Mouse (Mus musculus) liver, embryonic 11.5 days (tissue): Measurements from ENCODE around the gene Arfgap3. TPM values are rescaled to one million over a fixed set of nuclear protein-coding genes. Genes with fewer than 3 reads are reported as not detected.
"Not testable (repeated sequence)": the region's sequence is repeated elsewhere in the genome, so short reads cannot be mapped to it uniquely, and the experiment has no call there.

ENCODE experiments used
- ATAC-seq: fragments of 200-750 bp; cut with Nextera tagmentation; replicated peaks from 2 replicates; pipeline ENCODE4 v1.8.0; 2017; ENCODE audit warnings: moderate number of reproducible peaks, mild to moderate bottlenecking, moderate TSS enrichment, moderate library complexity; ENCODE audit not compliant: low FRiP score
- DNase-seq: peaks from one replicate; pipeline ENCODE4 v3.0.0-alpha.2; 2017; ENCODE audit warnings: low spot score
- H3K27ac ChIP-seq: fragments of 300-500 bp; sonication (generic); 2 replicates; pipeline ENCODE4 v1.5.1; 2014; ENCODE audit warnings: mild to moderate bottlenecking, low read depth, low read length, control low read depth
- H3K27me3 ChIP-seq: fragments of 300-500 bp; sonication (generic); replicated peaks from 2 replicates; pipeline ENCODE4 v1.6.1; 2014; ENCODE audit warnings: low read length, mixed read lengths; ENCODE audit not compliant: control insufficient read depth, insufficient read depth
- H3K36me3 ChIP-seq: fragments of 300-500 bp; sonication (generic); 2 replicates; pipeline ENCODE4 v1.6.1; 2014; ENCODE audit warnings: mild to moderate bottlenecking, low read length, moderate library complexity, mixed read lengths; ENCODE audit not compliant: control insufficient read depth, insufficient read depth
- H3K4me1 ChIP-seq: fragments of 300-500 bp; sonication (generic); replicated peaks from 2 replicates; pipeline ENCODE4 v1.6.1; 2014; ENCODE audit warnings: low read length, mixed read lengths; ENCODE audit not compliant: control insufficient read depth, insufficient read depth
- H3K4me2 ChIP-seq: fragments of 300-500 bp; sonication (generic); 2 replicates; pipeline ENCODE4 v1.6.1; 2014; ENCODE audit warnings: mild to moderate bottlenecking, control low read depth, moderate library complexity
- H3K4me3 ChIP-seq: fragments of 300-500 bp; sonication (generic); 2 replicates; pipeline ENCODE4 v1.5.1; 2014; ENCODE audit warnings: low read depth, low read length, control low read depth
- H3K9ac ChIP-seq: fragments of 300-500 bp; sonication (generic); 2 replicates; pipeline ENCODE4 v1.6.1; 2014; ENCODE audit warnings: low read depth, low read length, control low read depth
- H3K9me3 ChIP-seq: fragments of 300-500 bp; sonication (generic); 2 replicates; pipeline ENCODE4 v1.6.1; 2016; ENCODE audit warnings: low read length, inconsistent platforms, mixed read lengths; ENCODE audit not compliant: control insufficient read depth
- WGBS: fragments of 180-500 bp; shearing (Covaris S2); extraction: QIAGEN DNeasy Blood & Tissue Kit; methylation state at CpG from one replicate; pipeline ENCODE4 v1.1.7; 2014; 5-methylcytosine and 5-hydroxymethylcytosine counted together
- polyA plus RNA-seq: library from polyadenylated mRNA; unstranded; fragments of >200 nt; fragmentation: Nextera tagmentation; extraction: Ambion mirVana; gene quantifications from 2 replicates; pipeline ENCODE4 v1.2.1, GENCODE M21; 2014

Arfgap3 gene
- polyA plus RNA-seq, 1 experiment from 2014 or later, result 26.3 TPM

DNA sequence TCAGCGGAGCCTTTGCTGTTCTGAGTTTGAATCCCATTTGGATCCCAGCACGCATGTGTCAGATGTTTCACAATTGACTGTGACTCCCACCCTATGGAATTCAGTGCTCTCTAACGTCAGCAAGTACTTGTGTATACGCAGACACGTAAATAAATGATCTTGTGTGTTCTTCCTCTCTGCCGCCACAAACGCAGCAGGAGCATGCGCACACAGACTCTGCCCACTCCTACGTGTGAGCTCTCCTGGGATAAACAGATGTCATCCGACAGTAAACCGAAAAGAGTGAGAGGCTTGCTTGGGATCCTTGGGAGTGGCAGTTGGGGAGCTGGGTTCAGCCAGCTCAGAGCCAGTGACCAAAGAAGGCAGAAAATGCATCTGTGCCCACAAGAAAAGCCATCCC, 68.7 kb downstream of the Arfgap3 start:
- ATAC-seq, result no peak
- no peaks in the 10 kb centered on the region for H3K9me3 ChIP-seq

DNA sequence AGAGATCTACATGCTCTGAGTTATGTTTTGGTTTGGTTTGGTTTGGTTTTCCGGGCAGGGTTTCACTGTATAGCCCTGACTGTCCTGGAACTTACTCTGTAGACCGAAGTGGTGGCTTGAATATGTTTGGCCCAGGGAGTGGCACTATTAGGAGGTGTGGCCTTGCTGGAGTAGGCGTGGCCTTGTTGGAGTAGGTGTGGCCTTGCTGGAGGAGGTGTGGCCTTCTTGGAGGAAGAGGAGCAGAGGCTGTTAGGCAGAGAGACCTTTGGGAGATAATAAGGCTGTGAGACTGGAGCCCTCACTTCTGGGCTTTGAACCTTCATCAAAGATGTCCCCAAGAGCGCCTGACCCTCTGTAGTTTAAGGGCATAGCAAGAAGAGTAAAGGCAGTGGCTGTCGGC, 71.5 kb downstream of the Arfgap3 start:
- Histone ChIP-seq H3K4me3 (no peak overlapping the region), H3K27me3 (no peaks in the 10 kb centered on the region), H3K36me3 (no peaks in the 10 kb centered on the region), H3K4me1 (no peaks in the 10 kb centered on the region), H3K4me2 (no peak overlapping the region), H3K27ac (no peak overlapping the region), H3K9me3 (no peaks in the 10 kb centered on the region), H3K9ac (no peak overlapping the region)
- DNase-seq, result no peak
- no peak for ATAC-seq
- WGBS, result 80% methylated on average over 5 of the region's 5 CpGs

More for the DNA sequence above, 68.7 kb downstream of the Arfgap3 start:
- Histone ChIP-seq H3K27ac (no peak overlapping the region), H3K9ac (no peak overlapping the region), H3K4me3 (no peak overlapping the region), H3K4me2 (no peak overlapping the region), H3K4me1 (no peaks in the 10 kb centered on the region), H3K36me3 (no peaks in the 10 kb centered on the region), H3K27me3 (no peaks in the 10 kb centered on the region)
- DNase-seq, result no peak
- WGBS, result 63% methylated on average over 11 of the region's 11 CpGs

DNA sequence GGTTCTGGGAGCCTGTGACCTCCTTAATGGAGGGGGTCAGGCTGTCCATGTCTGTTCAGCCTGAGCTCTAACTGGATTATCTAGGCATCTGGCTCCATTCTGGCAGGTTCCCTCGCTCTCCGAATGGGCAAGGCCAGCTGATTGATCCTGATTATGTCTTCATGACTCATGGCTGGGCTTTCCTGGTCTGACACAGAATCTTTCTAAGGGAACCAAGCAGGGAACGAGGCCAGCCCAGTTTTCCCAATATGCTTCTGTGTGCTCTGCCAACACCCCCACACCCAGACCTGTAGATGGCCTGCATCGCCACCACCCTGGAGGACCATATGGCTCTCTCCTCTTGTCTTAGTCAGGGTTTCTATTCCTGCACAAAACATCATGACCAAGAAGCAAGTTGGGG, 72.6 kb downstream of the Arfgap3 start:
- H3K4me1 ChIP-seq, result no peaks in the 10 kb centered on the region
- no peak overlapping the region for H3K4me2 ChIP-seq
- WGBS, result 80% methylated on average over 4 of the region's 4 CpGs
- H3K9ac ChIP-seq, result no peak overlapping the region
- H3K4me3 ChIP-seq, result no peak overlapping the region
- no peaks in the 10 kb centered on the region for H3K9me3 ChIP-seq
- no peaks in the 10 kb centered on the region for H3K36me3 ChIP-seq
- H3K27ac ChIP-seq, result no peak overlapping the region
- no peak for ATAC-seq
- H3K27me3 ChIP-seq, result no peaks in the 10 kb centered on the region
- no peak for DNase-seq

DNA sequence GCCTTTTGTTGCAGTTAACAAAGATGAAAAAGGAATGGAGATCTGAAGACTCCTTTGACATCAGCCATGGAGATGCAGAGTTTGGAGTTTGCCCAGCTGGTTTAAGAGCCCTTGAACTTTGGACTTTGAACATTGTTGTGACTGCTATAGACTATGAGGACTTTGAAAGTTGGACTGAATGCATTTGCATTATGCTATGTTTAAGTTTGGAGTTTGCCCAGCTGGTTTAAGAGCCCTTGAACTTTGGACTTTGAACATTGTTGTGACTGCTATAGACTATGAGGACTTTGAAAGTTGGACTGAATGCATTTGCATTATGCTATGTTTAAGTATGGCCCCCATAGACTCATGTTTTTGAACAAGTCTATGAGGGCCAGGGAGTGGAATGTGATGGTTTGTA, 75.8 kb downstream of the Arfgap3 start:
- ATAC-seq, DNase-seq, H3K27me3 ChIP-seq, H3K36me3 ChIP-seq, H3K9me3 ChIP-seq, H3K4me2 ChIP-seq, H3K4me3 ChIP-seq, H3K9ac ChIP-seq, H3K27ac ChIP-seq, H3K4me1 ChIP-seq: not testable (repeated sequence)

DNA sequence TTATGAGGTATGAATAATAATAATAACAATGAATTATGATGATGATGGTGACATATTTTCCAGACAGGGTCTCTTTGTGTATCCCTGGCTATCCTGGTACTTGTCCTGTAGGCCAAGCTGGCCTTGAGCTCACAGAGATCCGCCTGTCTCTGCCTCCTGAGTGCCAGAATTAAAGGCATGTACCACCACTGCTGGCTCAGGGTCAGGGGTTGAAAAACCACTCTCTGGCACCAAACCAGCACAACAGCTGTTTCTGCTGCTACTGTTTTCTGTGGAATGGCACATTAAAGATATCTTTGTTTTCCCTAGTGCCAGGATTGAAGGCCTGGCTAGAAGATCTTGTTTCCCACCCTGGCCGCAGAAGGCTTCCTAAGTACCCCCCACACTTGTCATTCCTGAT, 77.0 kb downstream of the Arfgap3 start:
- DNase-seq (no peak), ATAC-seq (no peak)
- Histone ChIP-seq H3K4me3 (no peak overlapping the region), H3K9ac (no peak overlapping the region), H3K27ac (no peak overlapping the region), H3K9me3 (no peaks in the 10 kb centered on the region), H3K27me3 (no peaks in the 10 kb centered on the region), H3K4me2 (no peak overlapping the region), H3K36me3 (no peaks in the 10 kb centered on the region), H3K4me1 (no peaks in the 10 kb centered on the region)
- 74% methylated on average over 2 of the region's 2 CpGs for WGBS

GRCm38 (mm10) chr15:83271221-83271620, 78.8 kb downstream of the Arfgap3 start:
- not testable (repeated sequence) for H3K27me3 ChIP-seq, H3K4me2 ChIP-seq, H3K27ac ChIP-seq, DNase-seq, H3K36me3 ChIP-seq, H3K9me3 ChIP-seq, H3K4me1 ChIP-seq, H3K4me3 ChIP-seq, ATAC-seq, H3K9ac ChIP-seq
- WGBS, result 26% methylated on average over 9 of the region's 9 CpGs

DNA sequence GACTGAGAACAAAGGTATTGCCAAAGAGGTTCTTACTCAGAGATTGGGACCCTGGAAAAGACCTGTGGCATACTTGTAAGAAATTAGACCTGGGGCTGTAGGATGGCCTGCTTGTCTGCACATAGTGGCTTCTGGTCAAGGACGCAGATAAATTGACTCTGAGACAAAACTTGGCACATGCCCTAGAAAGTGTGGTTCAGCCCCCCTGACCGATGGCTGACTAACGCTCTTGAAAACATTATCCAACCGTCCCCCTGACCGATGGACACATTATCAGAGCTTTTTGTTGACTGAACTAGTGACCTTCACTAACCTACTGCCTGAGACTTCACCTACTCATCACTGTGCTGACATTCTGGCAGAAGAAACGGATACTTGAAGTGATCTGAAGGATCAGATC, 80.1 kb downstream of the Arfgap3 start:
- not testable (repeated sequence) for H3K36me3 ChIP-seq, H3K4me1 ChIP-seq, DNase-seq, H3K4me2 ChIP-seq, H3K9ac ChIP-seq, H3K9me3 ChIP-seq, H3K4me3 ChIP-seq, ATAC-seq, H3K27me3 ChIP-seq, H3K27ac ChIP-seq
- 60% methylated on average over 6 of the region's 6 CpGs for WGBS

GRCm38 (mm10) chr15:83268428-83268827, 81.6 kb downstream of the Arfgap3 start:
- H3K27ac ChIP-seq, H3K36me3 ChIP-seq, DNase-seq, H3K9me3 ChIP-seq, H3K4me3 ChIP-seq, H3K27me3 ChIP-seq, H3K4me1 ChIP-seq, H3K9ac ChIP-seq, H3K4me2 ChIP-seq, ATAC-seq: not testable (repeated sequence)
- WGBS, result 44% methylated on average over 6 of the region's 7 CpGs

GRCm38 (mm10) chr15:83265269-83265668, 84.8 kb downstream of the Arfgap3 start:
- H3K4me2 ChIP-seq, result no peak overlapping the region
- WGBS, result 12% methylated on average over 1 of the region's 1 CpGs
- H3K4me1 ChIP-seq, result no peaks in the 10 kb centered on the region
- H3K9me3 ChIP-seq, result no peaks in the 10 kb centered on the region
- no peaks in the 10 kb centered on the region for H3K27me3 ChIP-seq
- no peak for DNase-seq
- no peak overlapping the region for H3K4me3 ChIP-seq
- no peak for ATAC-seq
- H3K36me3 ChIP-seq, result no peaks in the 10 kb centered on the region
- no peak overlapping the region for H3K9ac ChIP-seq
- H3K27ac ChIP-seq, result no peak overlapping the region
